Mouse (Mus musculus) right cerebral cortex, adult 18-20 months (tissue): Measurements from ENCODE around the gene Rdh13.
"Not testable (repeated sequence)": the region's sequence is repeated elsewhere in the genome, so short reads cannot be mapped to it uniquely, and the experiment has no call there.

Experiments used
- DNase-seq: peaks from one replicate; pipeline ENCODE4 v3.0.0; 2022; ENCODE audit warnings: mixed read lengths

Rdh13 gene

GRCm38 (mm10) chr7:4431548-4431947 lies 13.9 kb downstream of the Rdh13 start:
- peak; percentile 48 for DNase-seq

GRCm38 (mm10) chr7:4430246-4430844 lies 15.1 kb downstream of the Rdh13 start:
- DNase-seq, result no peak

- peak; percentile 88 for DNase-seq
Observed at GRCm38 (mm10) chr7:4427161-4427912, 18.1 kb downstream of the Rdh13 start.

- no peak for DNase-seq
Observed at GRCm38 (mm10) chr7:4420230-4420629, 25.2 kb downstream of the Rdh13 start.

GRCm38 (mm10) chr7:4419681-4420080 lies 25.8 kb downstream of the Rdh13 start:
- no peak for DNase-seq

GRCm38 (mm10) chr7:4412406-4412805 lies 33.0 kb downstream of the Rdh13 start:
- DNase-seq, result not testable (repeated sequence)

GRCm38 (mm10) chr7:4397730-4398129 lies 47.7 kb downstream of the Rdh13 start, which contains the start of gene Gp6:
TSS of gene Gp6 (minus strand) at chr7:4397744.
- no peak for DNase-seq
